Mouse (Mus musculus): ENCODE results near the gene Trim13. TPM values are rescaled to one million over a fixed set of nuclear protein-coding genes. Genes with fewer than 3 reads are reported as not detected.
A peak's percentile ranks its signal among the peaks of the same experiment; 100 is the strongest.
"Not testable (repeated sequence)": the region's sequence is repeated elsewhere in the genome, so short reads cannot be mapped to it uniquely, and the experiment has no call there.

Trim13 gene
- polyA plus RNA-seq (2017; shearing (Covaris generic)), result 1 to 10 TPM; 8.9 TPM

DNA sequence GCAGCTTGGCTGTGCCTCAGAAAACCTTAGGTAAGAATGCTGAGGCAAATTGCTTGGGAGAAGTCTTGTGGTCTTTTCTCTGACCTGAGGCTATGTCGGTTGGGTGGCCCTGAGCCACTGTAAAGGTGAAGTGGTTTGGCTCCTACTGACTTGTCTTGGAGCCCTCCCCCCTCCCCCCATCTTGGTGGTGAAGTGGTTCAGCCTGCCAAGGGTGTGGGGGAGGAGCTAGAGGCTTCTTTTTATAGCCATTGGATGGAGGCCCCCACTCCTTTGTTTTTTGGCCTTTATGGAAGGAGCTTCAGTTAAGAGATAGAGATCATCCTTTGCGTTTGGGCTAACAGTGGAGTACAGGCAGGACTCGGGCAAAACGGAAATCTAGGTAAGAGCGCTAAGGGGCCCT, at the start of gene Trim13:
Gene Trim13 (plus strand): TSS at position 280 of the 400 bp plus-strand sequence.
- no peak for ATAC-seq

DNA sequence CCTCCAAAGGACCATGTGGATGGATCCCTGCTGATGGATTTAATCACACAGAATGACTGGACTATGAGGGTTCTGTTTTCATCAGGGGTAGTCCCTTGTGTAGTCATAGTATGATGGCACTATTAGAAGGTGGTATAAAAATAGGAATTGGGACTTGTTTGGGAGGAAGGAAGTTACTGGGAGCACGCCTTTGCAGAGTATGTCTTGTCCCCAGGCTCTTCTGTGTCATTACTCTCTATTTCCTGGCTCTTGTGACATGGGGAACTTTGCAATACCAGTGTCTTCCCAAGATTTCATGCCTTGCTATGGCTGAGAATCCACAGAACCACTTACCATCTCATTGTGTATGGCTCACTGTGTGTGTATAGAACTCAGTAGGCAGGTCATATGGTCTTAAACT, 49.4 kb upstream of the Trim13 start:
- ATAC-seq, result no peak

DNA sequence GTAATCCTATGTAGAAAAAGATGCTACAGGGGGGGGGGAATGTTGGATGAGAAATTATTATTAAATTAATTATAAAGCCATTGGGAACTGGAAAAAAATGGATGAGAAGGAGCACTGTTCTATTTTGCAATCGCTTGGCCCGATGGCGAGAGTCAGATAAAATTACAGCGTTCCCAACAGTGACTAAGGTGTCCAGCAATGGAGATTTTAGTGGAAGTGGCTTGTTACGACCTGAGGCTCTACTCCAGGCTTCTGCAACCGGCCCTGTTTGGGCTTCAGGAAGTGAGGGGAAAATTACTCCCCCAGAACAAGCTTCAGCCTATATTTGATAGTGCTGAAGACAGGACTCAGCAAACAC, 42.1 kb upstream of the Trim13 start:
- ATAC-seq, result no peak

DNA sequence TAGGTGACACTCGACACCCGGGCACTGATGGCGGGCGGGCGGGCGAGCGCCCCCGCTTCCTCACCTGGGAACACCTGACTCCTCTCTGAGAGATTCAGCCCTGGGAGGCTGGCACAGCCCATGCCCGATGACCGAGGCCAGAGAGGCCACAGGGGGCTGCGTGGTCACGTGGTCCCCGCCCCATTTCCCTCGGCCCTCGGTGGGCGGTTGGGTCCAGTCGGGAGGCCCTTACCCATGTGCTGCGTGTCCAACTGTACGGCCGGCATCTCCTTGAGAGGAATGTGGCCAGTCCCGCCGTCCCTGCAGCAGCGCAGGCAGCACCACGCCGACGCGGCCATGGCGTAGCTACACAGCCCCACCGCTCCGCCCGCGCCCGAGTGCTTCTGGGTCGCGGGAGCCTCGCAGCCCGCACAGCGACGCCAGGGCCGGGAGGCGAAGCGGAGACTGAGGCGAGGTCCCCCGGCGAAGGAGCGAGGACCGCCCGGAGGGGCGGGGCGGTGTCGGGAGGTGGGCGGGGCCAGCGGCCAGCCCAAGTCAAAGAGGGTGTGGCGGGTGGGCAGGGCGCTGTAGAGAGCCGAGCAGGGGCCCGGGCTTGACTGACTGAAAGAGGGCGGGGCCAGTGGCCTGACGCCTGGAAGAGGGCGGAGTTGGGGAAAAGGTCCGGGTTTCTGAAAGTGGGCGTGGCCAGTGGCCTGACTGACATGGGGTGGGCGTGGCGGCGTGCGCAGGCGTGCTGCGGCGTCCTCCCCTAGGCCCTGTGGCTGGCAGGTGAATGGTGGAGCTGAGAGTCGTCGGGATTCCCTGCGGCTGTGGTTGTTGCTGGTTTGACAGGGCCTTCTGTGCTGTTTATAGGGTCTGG, 41.5 kb upstream of the Trim13 start, which contains the start of gene Spryd7:
Gene Spryd7 (minus strand): TSS at position 598 of the 859 bp plus-strand sequence.
- peak; percentile 93 for ATAC-seq

DNA sequence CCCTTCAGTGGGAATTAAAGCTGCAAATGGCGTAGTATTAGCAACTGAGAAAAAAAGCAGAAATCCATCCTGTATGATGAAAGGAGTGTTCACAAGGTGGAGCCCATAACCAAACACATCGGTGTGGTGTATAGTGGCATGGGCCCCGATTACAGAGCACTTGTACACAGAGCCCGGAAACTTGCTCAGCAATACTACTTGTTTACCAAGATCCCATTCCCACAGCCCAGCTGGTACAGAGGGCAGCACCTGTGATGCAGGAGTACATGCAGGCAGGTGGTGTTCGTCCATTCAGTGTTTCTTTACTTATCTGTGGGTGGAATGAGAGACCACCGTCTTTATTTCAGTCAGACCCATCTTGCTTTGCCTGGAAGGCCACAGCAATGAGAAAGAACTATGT, 39.1 kb upstream of the Trim13 start:
- ATAC-seq, result no peak

DNA sequence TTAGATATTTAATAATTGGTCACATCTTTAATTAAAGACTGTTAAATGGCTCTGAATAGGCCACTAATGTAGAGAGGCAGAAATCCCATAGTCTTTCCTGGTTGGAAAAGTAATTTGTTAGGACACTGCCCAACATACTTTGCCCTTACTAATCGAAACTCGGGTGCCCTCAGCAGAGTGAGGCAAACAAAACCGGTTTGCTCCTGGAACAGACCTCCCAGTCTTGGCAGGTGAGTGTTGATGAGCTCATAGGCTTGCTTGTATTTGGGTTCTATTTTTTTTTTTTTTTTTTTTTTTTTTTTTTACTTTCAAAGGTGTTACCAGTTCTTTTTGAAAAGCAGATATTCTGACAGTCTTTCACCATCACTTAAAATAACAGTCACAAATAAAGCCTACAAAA, 38.2 kb upstream of the Trim13 start:
- ATAC-seq, result no peak

DNA sequence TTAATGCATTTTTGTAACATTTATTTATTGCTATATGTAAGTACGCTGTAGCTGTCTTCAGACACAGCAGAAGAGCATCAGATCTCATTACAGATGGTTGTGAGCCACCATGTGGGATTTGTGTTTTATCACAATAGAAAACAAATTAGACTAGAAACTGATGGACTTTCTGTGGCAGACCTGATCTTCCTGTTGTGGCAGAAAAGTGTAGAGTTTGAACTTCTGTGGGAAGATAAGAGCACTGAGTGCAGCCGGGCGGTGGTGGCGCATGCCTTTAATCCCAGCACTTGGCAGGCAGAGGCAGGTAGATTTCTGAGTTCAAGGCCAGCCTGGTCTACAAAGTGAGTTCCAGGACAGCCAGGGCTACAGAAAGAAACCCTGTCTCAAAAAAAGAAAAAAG, 31.8 kb upstream of the Trim13 start:
- not testable (repeated sequence) for ATAC-seq

DNA sequence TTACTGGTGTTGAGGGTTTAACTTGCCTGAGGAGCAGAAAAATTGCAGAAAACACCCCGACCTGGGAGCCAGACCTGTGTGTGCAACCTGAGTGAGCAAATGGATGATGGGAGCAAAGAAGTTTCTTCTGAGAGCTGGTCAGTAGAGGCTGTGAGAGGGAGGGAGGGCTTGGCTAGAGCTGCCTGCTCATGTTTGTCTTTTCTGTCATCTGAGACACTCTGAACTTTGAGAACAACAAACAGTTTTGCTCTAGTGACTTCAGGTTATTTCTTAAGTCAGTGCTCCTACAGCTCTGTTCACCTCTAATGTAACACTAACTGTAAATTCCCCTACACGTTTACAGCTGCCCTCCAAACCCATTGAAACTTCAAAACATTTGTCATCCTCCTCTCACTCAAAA, 28.7 kb upstream of the Trim13 start:
- no peak for ATAC-seq

DNA sequence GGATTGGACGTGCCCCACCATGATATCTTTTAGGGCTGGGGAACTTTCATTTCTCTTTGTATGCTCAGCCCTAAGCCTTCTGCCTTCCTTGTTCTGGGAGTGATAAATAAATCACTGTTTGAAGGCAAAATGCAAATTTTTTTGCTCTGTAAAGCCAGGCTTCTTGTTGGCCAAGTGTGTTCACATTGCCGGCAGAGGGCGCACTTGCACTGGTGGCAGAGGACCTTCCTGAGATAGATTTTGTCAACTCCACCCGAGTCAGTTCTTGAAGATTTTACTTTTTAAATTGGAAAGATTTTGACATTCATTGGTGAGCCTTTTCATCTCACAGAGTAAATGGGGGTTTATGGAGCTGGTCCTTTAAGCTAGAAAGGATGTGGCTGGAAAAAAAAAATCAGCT, 26.7 kb upstream of the Trim13 start:
- peak; percentile 74 for ATAC-seq

DNA sequence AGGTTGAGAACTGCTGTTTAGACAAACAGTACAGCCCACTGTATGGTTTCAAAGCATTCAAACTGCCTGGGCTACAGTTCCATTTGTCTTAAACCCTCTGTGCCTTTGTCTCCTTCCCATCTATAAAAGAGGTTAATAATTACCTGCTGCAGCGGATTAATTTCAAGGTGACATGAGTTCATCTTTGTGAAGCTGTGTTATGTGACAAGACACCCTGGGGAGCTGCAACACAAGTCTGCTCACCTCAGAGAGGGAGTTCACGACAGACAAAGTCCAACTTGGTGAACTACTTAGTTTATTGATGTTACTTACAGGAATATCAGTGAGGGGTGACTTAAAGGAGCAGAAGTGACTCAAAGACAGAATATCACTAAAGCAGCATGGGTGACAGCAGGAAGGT, 25.9 kb upstream of the Trim13 start:
- ATAC-seq, result no peak

DNA sequence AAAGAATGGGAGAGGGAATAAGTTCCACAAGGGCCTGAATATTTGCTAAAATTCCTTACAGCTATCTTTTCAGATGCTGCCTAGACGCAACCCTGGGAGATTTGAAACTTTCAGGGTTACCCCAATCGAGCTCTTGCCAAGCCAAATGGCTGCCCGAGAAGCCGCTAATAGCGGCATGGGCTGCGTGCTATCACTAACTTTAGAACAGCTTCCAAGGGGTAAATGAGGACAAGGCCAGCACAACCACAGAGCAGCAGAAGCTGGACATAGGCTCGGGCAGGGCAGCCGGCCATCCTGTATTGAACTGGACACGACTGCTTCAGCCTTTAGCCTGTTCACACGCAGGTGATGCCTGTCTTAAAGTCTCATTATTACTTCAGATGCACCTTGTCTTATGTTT, 23.0 kb upstream of the Trim13 start:
- ATAC-seq, result no peak

DNA sequence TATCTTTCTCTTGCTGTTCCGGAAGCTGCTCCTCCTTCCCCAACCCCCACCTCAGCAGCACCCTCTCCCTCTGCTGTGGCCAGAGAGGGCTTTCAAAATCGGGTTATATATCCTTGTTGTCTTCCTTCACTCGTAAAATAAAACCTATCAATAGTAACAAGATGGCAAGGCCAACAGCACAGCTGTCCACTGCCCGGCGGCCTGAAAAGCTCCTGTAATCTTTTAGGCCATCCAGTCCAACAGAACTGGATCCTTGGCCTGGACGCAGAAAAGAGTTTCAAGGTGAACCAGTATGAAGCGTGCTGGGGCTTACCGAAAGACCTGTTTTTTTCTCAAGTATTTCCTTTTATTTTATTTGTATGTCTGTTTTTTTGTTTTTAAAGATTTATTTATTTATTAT, 22.1 kb upstream of the Trim13 start:
- no peak for ATAC-seq

DNA sequence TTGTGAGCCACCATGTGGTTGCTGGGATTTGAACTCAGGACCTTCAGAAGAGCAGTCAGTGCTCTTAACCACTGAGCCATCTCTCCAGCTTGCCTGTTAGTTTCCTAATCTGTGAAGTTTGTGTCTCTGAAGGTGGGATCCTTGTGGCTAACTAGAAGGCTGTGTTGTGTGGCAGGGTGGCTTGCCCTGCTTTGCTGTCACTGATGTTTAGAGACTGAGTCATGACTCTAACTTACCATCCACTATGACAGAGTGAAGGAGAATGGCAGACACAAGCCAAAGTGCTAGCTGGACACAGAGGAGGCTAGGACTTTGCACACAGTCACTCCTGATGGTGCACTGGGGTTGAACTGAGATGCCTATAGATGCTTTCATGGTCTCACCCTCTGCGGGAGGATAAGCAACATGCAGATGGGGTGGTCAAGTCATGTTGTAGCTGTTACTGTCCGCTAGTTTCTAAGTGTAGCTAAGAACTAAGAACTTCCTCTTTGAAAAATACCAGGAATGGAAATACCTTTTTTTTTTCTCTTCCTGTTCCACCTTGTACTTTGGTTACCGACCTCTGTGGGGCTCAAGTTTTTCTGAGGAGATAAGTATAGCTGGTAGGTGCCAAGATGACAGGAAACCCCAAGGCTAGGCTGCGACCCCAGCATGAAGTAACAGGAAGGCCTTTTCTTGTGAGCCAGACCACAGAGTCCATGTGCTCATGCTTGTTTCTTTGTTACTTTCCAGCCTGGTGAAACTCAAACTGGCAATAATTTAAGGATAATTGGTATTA, 8.6 kb upstream of the Trim13 start:
- ATAC-seq, result no peak

DNA sequence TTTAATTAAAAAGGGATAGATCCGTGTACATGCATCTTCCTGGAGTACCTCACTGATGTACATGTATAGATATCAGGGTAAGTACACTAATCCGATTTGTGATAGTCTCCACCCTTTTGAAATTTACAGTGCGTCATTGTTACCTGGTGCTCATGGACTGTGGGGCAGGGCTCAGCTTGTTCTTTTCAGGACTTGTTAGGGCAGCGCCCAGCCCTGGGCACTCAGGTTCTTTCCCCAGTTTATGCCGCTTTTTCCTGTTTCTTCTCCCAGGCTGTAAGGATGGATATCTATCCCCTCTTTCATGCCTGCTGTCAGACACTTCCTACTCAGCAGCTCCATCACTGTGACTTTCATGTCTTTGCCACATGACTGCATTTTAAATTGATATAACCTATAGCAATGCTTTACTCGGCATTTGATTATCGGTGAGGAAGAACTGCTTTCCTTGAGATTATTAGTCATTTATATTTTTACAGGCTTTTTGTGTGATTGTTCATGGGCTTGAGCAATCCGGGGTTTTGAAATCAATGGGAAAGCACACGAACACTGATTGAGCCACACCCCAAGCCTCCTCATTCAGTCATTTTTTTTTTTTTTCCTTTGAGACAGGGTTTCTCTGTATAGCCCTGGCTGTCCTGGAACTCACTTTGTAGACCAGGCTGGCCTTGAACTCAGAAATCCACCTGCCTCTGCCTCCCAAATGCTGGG, 1.2 kb upstream of the Trim13 start:
- ATAC-seq, result no peak

DNA sequence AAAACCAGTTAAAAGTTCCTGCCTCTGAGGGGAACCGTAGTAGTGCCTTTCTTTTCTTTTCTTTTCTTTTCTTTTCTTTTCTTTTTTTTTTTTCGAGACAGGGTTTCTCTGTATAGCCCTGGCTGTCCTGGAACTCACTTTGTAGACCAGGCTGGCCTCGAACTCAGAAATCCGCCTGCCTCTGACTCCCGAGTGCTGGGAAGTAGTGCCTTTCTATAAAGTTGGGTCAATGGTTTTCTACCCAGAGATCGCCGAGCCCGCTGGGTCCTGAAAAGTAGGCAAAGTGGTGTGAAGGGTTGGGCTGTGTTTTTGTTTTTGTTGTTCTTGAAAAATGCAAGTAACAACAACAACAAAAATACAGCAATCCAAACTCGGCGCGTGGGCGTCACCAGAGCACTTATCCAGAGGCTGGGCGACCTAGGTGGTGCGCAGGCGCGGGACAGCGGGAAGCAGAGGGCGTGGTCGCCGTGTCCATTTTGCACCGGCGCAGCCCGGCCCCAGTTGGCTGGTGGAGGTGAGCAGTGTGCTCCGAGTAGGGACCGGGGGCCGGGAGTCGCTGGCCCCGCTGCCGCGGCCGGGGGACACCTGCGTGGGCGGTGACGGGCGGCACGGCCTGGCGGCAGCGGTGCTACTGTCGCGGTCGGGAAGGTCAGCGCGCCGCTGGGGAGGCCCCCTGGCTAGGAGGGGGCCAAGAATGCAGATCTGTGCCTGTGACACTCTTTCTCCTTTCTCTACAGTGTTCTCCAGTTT, 1.2 kb downstream of the Trim13 start:
- peak; percentile 96 for ATAC-seq

DNA sequence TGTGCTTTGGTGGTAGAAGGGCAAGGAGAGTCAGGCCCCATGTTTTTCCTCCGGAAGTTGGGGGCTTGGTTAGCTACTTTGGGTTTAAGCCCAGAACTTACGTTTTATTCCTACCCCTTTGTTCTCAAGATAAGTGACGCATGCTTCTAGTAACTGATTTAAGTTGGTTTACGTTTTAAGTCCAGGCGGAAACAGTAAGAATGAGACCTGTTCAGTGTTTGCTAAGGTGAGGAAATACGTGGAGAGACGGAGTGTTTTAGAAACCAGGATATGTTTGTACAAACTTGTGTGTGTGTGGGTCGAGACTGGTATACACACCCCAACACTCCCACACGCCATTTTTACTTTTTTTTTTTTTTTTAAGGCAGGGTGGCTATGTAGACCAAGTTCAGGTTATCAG, 3.3 kb downstream of the Trim13 start:
- no peak for ATAC-seq

DNA sequence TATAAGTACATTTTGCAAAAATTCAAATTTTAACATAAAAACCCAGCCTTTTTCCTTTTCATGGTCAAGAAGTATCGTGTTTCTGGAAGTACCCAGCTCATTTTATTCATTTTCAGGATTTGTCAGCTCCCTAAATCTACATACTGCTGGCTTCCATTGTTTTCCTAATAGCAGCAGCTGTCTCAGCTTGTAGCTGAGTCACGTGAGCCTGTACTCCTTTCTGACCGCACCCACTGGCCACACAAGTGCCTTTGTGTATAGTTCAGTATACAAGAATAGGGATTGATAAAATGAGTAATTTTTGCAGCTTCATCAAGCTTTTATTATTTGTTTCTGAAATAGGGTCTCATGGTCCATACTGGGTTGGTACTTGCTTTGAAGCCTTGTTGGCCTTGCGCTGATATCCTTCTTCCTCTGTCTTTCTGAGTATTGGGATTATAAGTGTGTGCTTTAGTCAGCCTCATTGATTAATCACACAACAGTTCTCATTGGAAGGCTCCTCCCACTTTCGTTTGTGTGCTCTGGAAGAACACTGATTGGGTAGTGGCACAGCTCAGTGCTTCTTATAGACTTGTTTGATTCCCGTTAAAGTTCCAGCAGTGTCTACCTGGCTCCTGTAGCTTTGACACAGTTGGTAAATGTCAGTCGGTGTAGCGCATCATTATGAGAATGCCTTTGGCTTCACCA, 5.2 kb downstream of the Trim13 start:
- ATAC-seq, result no peak

DNA sequence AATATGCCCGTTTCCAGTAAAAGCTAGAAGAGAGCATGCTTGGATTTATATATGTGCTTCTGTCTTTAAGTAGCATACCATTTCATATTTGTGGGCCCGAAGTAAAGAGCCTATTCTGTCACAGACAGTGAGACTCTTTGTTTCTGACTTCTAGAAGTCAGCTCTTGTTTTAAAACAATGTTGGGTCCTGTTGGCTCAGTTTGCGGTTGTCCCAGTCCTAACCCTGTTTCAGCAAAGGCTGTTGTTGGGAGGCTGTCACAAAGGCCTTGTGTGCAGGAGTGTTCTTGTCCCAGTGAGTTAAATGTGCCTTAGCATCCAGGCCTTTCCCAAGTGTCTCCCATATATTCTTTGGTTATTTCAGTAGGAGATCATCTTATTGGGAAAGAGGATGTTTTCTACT, 6.0 kb downstream of the Trim13 start:
- ATAC-seq, result no peak

DNA sequence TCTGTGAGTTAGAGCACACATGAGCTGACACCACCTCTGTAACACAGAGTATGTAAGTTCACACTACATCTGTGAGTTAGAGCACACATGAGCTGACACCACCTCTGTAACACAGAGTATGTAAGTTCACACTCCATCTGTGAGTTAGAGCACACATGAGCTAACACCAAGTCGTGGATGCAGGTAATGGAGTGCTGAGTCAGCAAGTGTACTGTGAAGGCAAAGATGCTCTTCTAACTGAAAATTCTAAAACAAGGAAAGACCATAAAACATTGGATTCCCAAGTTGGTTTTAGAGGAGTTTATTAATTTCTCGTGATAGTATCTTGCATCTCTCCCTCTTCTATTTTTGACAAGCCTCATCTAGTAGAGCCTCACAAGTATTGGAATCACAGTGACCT, 8.0 kb downstream of the Trim13 start:
- ATAC-seq, result not testable (repeated sequence)

DNA sequence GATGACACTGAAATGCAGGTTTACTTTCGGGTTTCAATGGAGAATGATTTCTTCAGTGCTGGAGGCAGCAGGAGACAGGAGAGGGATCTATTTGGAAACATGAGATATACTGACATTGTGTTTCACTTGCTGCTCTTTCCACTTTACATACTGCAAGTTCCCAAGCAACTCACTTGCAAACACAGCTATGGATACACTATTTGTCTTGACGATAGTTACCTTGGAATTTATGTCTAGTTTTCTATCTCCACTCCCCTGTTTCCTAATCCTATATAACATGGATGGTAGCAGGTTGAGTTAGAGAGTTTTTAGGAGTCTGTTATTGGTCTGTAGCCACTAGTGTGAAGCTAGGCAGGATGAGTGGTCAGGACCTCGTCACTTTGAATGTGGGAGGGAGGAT, 9.1 kb downstream of the Trim13 start, which contains the start of gene Kcnrg:
Gene Kcnrg (plus strand): TSS at position 301 of the 400 bp plus-strand sequence.
- ATAC-seq, result no peak

DNA sequence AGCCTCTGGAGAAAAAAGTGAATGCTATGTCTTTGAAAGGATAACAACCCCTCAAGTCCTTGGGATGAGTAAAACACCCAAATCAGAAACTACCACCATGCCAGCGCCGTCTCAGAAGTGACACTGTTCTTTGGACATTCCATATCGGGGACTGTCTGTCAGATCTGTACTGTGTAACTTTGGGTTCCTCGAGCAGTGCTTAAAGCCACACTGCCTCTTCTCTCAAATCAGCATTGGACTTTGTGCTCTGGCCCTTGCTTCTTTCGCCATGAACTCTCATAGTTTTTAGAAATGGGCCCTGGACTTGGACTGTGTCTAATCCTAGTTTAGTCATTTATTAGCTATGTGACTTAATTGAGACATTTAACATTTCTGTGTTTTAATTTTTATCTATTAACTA, 13.7 kb downstream of the Trim13 start:
- no peak for ATAC-seq

DNA sequence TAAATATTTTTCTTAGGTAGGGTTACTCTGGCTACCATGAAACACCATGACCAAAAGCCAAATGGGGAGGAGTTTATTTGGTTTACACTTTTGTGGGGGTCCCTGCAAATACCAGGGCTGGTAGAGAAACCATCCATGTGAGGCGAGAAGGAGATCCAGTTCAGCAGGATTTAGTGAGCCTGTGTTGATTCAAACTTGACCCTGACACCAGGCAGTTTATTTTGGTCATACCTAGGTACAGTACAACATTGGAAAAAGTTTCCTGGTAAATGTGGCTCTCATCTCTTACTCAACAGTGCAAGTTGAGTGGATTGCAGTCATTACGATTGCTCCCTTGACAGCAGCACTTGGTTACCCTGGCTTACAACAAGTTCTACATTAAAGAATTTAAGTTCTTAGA, 15.3 kb downstream of the Trim13 start:
- no peak for ATAC-seq
